Mouse (Mus musculus) lung, adult 2 months (tissue): Measurements from ENCODE around the gene Luzp2.

Experiments
- CTCF ChIP-seq: fragments of 200-500 bp; IDR thresholded peaks from 2 replicates; pipeline ENCODE4 v1.5.1; 2011; ENCODE audit warnings: mild to moderate bottlenecking, low read length, control low read depth; ENCODE audit not compliant: insufficient read depth
- POLR2A ChIP-seq: fragments of 200-500 bp; IDR thresholded peaks from 2 replicates; pipeline ENCODE4 v1.6.1; 2011; ENCODE audit warnings: low read depth, mild to moderate bottlenecking, control low read depth, low read length, borderline replicate concordance; ENCODE audit errors: extremely low read depth

- TF ChIP-seq POLR2A (no peak), CTCF (no peak)
Measured at GRCm38 (mm10) chr7:55190655-55191054, 355.4 kb downstream of the Luzp2 start.
